Mouse (Mus musculus): ENCODE results near the gene Sept9. TPM values are rescaled to one million over a fixed set of nuclear protein-coding genes. Genes with fewer than 3 reads are reported as not detected.

Gene Sept9
- polyA plus RNA-seq, 1 experiment = 45.3 TPM

GRCm38 (mm10) chr11:117163771-117164170 is 35.7 kb upstream of the Sept9 start:
- H3K36me3 ChIP-seq (ENCODE audit: control insufficient read depth, insufficient read depth, low read length) = peaks cover 2% of the 10 kb centered on the region
- H3K27ac ChIP-seq (ENCODE audit: insufficient read depth, low read length) = no peak overlapping the region
- no peak for DNase-seq (ENCODE audit: low read depth in 1 of 2, low spot score in 2 of 2)
- no peak for TF ChIP-seq CTCF (IDR thresholded peaks at IDR 0.05; ENCODE audit: extremely low read depth, insufficient read depth, insufficient read length, insufficient replicate concordance)
- TF ChIP-seq POLR2A (IDR thresholded peaks at IDR 0.05; ENCODE audit: low read depth, low read length) = no peak
- no peak overlapping the region for H3K4me3 ChIP-seq (ENCODE audit: extremely low read depth, insufficient read depth, insufficient read length)
- H3K27me3 ChIP-seq (ENCODE audit: control insufficient read depth, insufficient read depth, low read length) = no peaks in the 10 kb centered on the region
- WGBS = 93% methylated on average over 6 of the region's 6 CpGs
- no peaks in the 10 kb centered on the region for H3K4me1 ChIP-seq (ENCODE audit: control insufficient read depth, insufficient read depth, insufficient read length)

GRCm38 (mm10) chr11:117168278-117169087 is 31.0 kb upstream of the Sept9 start:
- H3K27ac ChIP-seq (ENCODE audit: insufficient read depth, low read length) = no peak overlapping the region
- no peaks in the 10 kb centered on the region for H3K4me1 ChIP-seq (ENCODE audit: control insufficient read depth, insufficient read depth, insufficient read length)
- H3K36me3 ChIP-seq (ENCODE audit: control insufficient read depth, insufficient read depth, low read length) = no peaks in the 10 kb centered on the region
- TF ChIP-seq POLR2A (IDR thresholded peaks at IDR 0.05; ENCODE audit: low read depth, low read length) = no peak
- no peak for TF ChIP-seq CTCF (IDR thresholded peaks at IDR 0.05; ENCODE audit: extremely low read depth, insufficient read depth, insufficient read length, insufficient replicate concordance)
- no peak for DNase-seq (ENCODE audit: low read depth in 1 of 2, low spot score in 2 of 2)
- H3K27me3 ChIP-seq (ENCODE audit: control insufficient read depth, insufficient read depth, low read length) = no peaks in the 10 kb centered on the region
- H3K4me3 ChIP-seq (ENCODE audit: extremely low read depth, insufficient read depth, insufficient read length) = no peak overlapping the region
- 84% methylated on average over 20 of the region's 20 CpGs for WGBS

GRCm38 (mm10) chr11:117169088-117169635 is 30.3 kb upstream of the Sept9 start:
- Histone ChIP-seq H3K36me3 (ENCODE audit: control insufficient read depth, insufficient read depth, low read length) (no peaks in the 10 kb centered on the region), H3K27me3 (ENCODE audit: control insufficient read depth, insufficient read depth, low read length) (no peaks in the 10 kb centered on the region), H3K4me3 (ENCODE audit: extremely low read depth, insufficient read depth, insufficient read length) (no peak overlapping the region), H3K27ac (ENCODE audit: insufficient read depth, low read length) (no peak overlapping the region), H3K4me1 (ENCODE audit: control insufficient read depth, insufficient read depth, insufficient read length) (no peaks in the 10 kb centered on the region)
- WGBS = 91% methylated on average over 11 of the region's 11 CpGs
- TF ChIP-seq POLR2A (IDR thresholded peaks at IDR 0.05; ENCODE audit: low read depth, low read length) (no peak), CTCF (IDR thresholded peaks at IDR 0.05; ENCODE audit: extremely low read depth, insufficient read depth, insufficient read length, insufficient replicate concordance) (no peak)
- no peak for DNase-seq (ENCODE audit: low read depth in 1 of 2, low spot score in 2 of 2)

- no peak for DNase-seq (ENCODE audit: low read depth in 1 of 2, low spot score in 2 of 2)
- H3K27ac ChIP-seq (ENCODE audit: insufficient read depth, low read length) = no peak overlapping the region
- no peaks in the 10 kb centered on the region for H3K36me3 ChIP-seq (ENCODE audit: control insufficient read depth, insufficient read depth, low read length)
- no peaks in the 10 kb centered on the region for H3K27me3 ChIP-seq (ENCODE audit: control insufficient read depth, insufficient read depth, low read length)
- no peak for TF ChIP-seq CTCF (IDR thresholded peaks at IDR 0.05; ENCODE audit: extremely low read depth, insufficient read depth, insufficient read length, insufficient replicate concordance)
- TF ChIP-seq POLR2A (IDR thresholded peaks at IDR 0.05; ENCODE audit: low read depth, low read length) = no peak
- no peaks in the 10 kb centered on the region for H3K4me1 ChIP-seq (ENCODE audit: control insufficient read depth, insufficient read depth, insufficient read length)
- 95% methylated on average over 19 of the region's 19 CpGs for WGBS
- H3K4me3 ChIP-seq (ENCODE audit: extremely low read depth, insufficient read depth, insufficient read length) = no peak overlapping the region
These were observed 29.5 kb upstream of the Sept9 start for GRCm38 (mm10) chr11:117169801-117170565.

DNA sequence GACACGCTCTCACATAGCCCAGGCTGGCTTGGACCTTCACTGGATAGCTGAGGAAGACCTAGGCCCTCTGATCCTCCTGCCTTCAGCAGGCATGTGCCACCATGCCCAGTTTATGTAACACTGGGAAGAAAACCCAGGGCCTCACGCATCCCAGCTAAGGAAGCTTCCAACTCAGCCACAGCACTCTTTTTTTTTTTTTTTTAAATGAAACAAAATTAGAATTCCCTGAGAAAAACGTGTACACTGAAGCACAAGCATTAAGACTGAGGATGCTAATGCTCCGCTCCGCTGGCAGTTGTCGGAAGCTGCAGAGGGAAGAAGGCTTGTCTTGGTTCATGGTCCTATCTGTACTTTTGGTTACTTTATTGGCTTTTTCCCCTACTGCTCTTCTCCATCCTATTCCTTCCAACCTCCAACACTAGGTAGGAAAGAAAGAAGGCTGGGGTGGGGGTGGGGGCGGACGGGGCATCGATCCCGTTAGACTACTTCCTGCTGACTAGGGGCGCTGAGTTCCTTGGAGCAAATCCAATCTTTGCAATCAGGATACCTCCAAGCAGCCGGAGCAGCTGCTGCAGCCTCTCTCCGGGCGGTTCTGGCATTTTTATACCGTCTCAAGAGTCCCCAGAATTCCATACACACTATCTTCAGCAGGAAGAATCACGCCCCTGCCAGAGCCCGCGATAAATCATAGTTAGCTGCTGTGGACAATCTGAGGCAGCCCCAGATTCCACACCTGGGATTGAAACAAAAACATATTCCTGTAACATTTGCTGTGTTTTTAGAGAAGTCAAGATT is 25.2 kb upstream of the Sept9 start:
- 58% methylated on average over 18 of the region's 18 CpGs for WGBS
- no peak for DNase-seq (ENCODE audit: low read depth in 1 of 2, low spot score in 2 of 2)
- Histone ChIP-seq H3K4me1 (ENCODE audit: control insufficient read depth, insufficient read depth, insufficient read length) (no peaks in the 10 kb centered on the region), H3K27ac (ENCODE audit: insufficient read depth, low read length) (peak overlapping the region; percentile 49; the same call in 1 of the 2 replicates), H3K36me3 (ENCODE audit: control insufficient read depth, insufficient read depth, low read length) (no peaks in the 10 kb centered on the region), H3K4me3 (ENCODE audit: extremely low read depth, insufficient read depth, insufficient read length) (peak overlapping the region; percentile 55), H3K27me3 (ENCODE audit: control insufficient read depth, insufficient read depth, low read length) (no peaks in the 10 kb centered on the region)
- TF ChIP-seq POLR2A (IDR thresholded peaks at IDR 0.05; ENCODE audit: low read depth, low read length) (no peak), CTCF (IDR thresholded peaks at IDR 0.05; ENCODE audit: extremely low read depth, insufficient read depth, insufficient read length, insufficient replicate concordance) (no peak)

DNA sequence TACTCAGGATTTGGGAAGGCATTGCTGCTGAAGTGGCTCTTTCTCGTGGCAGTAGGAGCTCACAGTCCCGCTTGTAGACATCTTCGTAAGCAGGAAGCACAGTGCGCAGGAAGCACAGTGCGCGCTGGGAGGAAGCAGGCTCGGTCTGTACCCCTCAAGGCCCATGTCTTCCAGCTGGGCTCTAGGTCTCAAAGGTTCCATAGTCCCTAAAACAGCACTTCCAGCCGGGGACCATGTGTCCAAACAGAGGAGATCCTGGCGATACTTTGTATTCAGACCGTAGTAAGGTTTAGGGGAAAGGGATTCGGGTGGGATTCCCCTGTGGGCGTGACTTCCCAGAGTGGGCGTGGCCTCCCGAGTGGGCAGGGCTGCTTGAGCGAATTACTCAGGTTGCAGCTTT is 24.5 kb upstream of the Sept9 start:
- H3K36me3 ChIP-seq (ENCODE audit: control insufficient read depth, insufficient read depth, low read length) = no peaks in the 10 kb centered on the region
- 17% methylated on average over 15 of the region's 15 CpGs for WGBS
- no peaks in the 10 kb centered on the region for H3K27me3 ChIP-seq (ENCODE audit: control insufficient read depth, insufficient read depth, low read length)
- H3K27ac ChIP-seq (ENCODE audit: insufficient read depth, low read length) = peak overlapping the region; percentile 49
- TF ChIP-seq POLR2A (IDR thresholded peaks at IDR 0.05; ENCODE audit: low read depth, low read length) (peak; percentile 40; the same call in 1 of the 2 replicates), CTCF (IDR thresholded peaks at IDR 0.05; ENCODE audit: extremely low read depth, insufficient read depth, insufficient read length, insufficient replicate concordance) (no peak)
- H3K4me3 ChIP-seq (ENCODE audit: extremely low read depth, insufficient read depth, insufficient read length) = peak overlapping the region; percentile 55
- peak; percentile 12 to 58 for DNase-seq (ENCODE audit: low read depth in 1 of 2, low spot score in 2 of 2)
- H3K4me1 ChIP-seq (ENCODE audit: control insufficient read depth, insufficient read depth, insufficient read length) = no peaks in the 10 kb centered on the region
